Mouse (Mus musculus) cerebellum, postnatal 25 days (tissue): ENCODE measurements around the gene Rpl22.
A peak's percentile ranks its signal among the peaks of the same experiment; 100 is the strongest.

ENCODE experiments used
- DNase-seq, 2 experiments: peaks; one replicate each; pipeline ENCODE4 v3.0.0; 2021; ENCODE audit warnings: mixed read lengths in 2 of 2

The Rpl22 gene

DNA sequence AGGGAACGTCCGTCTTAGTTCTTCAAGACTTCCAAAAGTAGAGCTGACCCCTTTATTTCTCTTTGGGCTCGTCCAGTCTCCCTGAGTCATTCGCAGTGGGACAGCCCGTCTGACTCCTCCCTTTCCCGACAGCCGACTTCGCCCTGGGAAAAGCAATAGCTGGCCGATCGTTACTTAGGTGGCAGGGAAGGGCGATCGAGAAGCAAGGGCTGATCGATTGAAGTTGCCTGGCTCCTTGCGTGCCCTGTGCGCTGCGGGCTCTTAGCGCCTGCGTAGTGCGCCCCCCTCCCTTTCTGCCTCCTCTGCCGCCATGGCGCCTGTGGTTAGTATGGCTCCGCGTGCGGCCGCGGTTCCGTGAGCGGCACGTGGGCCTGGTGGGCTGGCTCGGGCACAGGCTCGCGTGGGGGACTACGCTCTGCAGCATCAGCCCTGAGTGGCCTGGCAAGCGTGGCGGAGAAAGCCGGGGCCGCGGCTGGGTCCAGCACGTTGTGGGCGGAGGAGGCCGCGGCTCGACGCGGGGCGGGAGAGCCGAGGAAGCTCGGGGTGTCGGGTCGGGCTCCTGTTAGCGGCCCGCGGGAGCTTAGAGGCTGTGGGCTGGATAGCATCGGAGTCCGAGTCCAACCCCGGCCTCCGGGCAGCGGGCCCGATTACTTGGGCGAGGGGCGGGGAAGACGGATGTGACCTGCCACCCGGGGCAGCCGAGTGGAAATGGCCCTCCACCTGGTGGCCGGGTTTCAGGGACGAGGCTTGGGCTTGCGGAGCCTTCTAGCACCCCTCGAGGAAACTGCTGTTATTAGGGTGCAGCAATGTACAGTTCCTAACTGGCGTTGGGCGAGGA is at the start of gene Rpl22:
Gene Rpl22, plus strand, starts transcription at position 169 of the 838 bp plus-strand sequence.
- peak; percentile 93 to 96 for DNase-seq

DNA sequence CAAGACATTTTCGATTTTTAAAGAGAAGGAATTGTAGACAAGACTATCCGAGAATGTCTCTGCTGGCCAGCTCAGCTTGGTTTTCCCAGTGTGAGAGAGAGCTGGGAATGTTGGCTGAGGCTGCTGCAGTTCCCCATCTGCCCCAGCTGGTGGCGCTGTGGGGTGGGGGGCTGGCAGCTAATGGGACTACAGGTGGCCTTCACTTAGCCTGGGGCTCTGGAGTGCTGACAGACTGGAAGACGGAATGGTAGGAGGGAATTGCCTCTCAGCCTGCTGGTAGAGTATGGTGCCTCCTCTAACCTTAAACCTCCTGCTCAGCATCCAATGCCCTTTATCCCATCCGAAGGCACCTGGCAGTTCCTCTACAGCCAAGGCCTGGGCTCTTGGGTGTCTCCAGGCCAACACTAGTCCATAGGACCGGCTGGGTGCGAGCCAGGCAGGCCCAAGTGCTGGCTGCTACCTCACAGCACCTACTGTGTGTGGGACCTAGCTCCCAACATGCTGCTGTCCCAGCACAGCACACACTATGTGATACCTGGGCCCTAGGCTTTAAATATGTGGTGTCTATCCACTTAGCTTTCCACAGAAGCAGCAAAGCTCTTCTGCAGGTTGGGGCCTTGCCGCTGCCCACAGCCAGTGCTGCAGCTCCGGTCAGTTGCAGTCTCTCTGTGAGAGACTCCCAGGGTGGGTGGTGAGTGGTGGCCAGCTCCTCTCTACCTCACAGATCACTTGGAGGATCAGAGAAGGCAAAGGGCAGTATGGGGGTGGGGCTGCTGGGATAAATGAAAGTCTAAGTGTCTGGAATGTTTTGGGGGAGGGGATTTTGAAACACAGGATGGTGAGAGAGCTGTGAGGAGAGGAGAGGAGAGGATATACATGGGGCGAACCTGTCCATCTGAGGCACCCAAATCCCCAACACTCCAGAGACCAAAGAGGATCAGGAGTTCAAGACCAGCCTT is 48.9 kb upstream of the Rpl22 start:
- DNase-seq: peak; percentile 67 to 76

DNA sequence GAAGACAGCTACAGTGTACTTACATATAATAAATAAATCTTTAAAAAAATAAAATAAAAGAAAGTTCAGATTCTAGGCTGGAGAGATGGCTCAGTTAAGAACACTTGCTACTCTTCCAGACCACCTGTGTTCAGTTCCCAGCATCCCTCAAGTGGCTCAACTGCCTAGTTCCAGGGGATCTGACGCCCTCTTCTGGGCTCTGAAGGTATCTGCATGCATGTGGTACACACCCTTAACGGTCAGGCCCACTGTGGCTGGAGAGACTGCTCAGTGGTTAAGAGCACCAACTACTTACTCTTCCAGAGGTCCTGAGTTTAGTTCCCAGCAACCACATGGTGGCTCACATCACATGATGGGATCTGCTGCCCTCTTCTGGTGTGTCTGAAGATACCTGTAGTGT is 47.6 kb upstream of the Rpl22 start:
- no peak for DNase-seq

DNA sequence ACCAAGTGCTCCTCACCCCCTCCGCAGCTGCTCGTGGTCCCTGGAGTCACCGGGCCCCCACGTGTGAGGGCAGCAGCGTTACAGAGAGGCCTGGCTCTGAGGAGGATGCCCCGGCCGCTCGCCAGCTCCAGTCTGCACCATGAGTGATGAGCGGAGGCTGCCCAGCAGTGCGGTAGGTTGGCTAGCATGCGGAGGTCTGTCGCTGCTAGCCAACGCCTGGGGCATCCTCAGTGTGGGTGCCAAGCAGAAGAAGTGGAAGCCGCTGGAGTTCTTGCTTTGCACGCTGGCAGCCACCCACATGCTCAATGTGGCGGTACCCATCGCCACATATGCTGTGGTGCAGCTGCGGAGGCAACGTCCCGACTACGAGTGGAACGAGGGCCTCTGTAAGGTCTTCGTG is 46.6 kb upstream of the Rpl22 start:
- DNase-seq: peak; percentile 52 to 63

DNA sequence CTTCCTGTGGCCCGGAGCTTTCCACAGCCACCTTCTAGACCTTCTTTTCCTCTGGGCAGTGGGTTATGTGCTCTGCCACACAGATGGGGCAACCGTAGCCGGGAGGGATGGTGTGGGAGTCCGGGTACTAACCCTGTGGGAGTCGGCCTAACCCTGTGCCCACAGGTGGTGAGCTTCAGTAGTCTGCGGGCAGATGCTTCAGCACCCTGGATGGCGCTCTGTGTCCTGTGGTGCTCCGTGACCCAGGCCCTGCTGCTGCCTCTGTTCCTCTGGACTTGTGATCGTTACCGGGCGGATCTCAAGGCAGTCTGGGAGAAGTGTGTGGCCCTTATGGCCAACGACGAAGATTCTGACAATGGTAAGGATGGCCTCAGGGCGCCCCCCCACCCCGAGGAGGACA is 43.9 kb upstream of the Rpl22 start:
- DNase-seq: no peak

DNA sequence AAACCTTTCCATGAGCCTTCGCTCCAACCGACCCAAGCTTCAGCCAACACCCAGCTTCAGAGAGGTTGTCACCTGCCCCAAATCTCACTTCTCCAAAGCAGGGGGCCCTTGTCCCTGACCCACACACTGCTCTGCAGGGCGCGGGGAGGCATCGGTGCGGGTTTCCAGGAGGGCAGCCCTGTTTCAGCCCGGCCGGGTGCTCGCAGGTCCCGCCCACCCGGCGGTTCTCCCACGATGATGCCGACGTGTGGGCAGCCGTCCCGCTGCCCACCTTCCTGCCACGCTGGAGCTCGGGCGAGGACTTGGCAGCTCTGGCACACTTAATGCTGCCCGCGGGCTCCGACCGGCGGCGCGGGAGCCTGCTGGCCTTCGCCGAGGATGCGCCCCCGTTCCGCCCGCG is 42.8 kb upstream of the Rpl22 start:
- no peak for DNase-seq

DNA sequence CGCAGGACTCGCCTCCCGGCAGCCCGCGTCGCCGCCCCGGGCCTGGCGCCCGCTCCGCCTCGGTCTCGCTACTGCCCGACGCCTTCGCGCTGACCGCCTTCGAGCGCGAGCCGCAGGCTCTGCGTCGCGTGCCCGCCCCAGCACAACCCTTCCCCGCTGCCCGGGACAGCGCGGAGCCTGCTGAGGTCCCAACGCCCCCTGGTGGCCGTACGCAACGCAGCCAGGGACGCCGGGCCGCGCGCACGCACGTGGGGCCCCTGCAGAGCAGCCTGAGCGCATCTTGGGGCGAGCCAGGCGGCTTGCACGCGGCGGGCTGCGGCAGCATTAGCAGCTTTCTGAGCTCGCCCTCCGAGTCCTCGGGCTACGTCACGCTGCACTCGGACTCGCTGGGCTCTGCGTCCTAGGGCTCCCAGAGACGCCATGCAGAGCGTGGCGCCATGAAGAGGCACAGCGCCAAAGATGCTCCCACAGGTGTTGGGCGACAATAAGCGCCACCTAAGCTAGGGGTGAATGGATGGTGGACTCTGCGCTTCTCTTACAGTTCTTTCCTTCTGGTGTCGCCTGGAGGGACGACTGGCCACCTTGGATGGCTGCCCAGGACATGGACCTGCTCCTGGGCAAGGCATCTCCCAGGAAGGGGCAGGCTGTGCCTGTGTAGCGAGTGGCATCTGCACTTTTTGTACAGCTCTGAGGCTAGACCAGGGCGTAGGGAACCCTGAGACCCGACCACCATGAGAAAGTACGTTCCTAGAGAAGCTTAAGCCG is 42.2 kb upstream of the Rpl22 start:
- peak; percentile 87 to 92 for DNase-seq

DNA sequence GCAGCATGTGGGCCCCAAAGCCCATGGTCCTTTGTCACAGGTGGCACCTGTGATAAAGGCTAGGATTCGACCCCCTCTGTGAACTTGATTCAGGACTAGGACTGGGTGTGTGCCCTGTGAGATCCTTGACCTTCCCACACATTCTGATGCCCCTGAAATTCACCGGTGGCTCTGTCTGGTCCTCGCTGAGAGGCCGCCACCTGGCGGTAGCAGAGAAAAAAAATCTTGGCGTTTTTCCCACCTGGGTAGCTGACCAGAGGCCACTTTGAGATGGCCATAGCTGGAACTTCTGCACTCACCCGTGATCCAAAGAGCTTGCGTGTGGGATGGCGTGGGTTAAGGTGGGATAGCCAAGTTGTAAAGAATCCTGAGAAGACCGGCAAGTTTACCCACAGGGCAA is 40.0 kb upstream of the Rpl22 start:
- peak; percentile 86 to 88 for DNase-seq

DNA sequence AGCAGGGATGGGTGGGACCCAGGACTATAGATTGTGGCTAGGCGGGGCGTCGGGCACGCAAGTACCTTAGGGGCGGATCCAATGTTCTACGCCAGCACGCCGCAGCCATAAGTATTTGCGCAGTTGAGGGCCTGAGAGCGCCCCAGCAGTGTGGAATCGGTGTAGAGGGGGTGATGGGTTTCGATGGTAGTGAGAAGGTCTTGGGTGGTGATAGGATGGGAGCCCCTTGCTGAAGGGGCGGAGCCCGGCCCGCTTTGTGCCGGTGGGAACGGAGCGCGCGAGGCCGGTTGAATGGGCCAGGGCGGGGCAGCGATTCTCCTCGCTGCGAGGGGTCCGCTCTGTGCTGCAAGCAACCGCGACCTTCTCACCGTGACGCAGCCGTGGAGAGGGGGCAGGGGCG is 39.4 kb upstream of the Rpl22 start:
- peak in 1 of 2 experiments; percentile 46 for DNase-seq

DNA sequence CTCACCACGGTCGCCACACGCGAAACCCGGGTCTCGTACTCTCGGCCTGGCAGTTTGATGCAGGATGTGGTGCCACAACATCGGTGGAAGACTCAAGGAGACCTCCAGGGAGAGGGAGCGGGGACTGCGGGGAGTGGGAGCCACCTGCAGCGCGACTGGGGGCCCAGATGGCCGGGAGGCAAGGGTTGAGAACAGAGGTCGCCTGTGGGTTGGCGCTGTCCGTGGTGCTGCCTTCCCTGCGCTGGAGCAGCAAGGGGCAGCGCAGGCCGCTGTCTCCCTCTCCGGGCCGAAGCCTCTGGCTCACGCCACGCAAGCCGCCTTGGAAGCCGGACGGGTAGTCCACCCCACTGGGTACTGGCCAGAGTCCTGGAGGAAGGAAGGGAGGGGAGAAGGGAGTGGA is 38.7 kb upstream of the Rpl22 start:
- DNase-seq: peak in 1 of 2 experiments; percentile 53

DNA sequence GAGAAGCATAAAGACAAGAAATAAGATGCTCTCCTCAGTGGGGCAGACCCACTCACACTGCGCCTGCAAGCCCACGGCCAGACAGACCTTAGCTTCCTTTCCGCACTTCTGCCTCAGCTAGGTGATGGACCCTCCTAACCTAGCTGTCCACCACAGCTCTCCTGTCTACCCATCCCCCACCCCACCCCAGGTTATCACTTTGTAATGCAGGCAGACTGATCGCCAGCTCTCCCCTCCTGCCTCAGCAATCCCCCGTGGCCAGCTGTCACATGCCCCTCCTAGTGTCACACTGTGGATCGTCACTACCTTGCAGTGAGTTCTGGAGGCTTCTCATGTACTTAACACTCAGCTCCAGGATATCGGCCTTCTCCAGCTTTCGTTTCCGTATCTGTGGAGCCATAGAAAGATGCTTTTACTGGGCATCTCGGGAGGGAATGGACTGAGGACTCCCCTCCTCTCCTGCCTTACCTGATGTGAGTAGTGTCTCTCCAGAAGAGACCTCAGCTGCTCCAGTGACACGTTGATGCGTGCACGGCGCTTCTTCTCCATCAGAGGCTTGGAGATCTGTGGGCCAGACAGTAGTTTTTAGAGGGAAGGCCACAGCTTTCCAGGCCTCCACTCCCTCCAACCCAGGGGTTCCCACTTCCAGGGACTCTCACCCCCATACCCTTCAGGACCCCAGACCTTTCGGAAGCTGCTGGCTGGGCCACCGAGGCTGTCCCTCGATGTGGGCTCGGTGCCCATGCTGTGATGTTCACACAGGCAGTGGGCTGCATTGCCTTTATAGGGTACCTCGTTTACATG is 38.0 kb upstream of the Rpl22 start:
- DNase-seq: no peak

DNA sequence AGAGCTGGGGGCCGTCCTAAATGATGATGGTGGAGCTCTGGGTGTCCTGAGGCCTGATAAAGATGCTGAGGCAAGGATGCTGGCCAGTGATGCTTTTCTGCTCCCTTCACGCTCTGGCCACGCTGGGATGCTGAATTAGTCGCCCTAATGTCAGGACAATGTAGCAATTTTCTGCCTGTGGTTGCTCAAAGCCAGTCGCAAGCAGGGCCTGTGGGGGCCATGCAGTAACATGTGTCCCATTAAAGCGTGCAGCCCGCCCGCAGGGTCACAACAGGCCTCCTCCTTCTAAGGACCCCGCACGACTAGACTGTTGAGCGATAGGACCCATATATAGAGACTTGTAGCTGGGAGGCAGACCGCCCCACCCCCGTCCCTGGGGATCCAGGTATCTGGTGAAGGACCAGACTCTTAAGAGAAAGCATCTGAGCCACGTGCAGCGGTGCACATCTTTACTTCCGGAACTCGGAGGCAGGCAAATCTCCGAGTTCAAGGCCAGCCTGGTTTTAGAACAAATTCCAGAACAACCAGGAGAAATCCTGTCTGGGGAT is 37.1 kb upstream of the Rpl22 start:
- DNase-seq: no peak

DNA sequence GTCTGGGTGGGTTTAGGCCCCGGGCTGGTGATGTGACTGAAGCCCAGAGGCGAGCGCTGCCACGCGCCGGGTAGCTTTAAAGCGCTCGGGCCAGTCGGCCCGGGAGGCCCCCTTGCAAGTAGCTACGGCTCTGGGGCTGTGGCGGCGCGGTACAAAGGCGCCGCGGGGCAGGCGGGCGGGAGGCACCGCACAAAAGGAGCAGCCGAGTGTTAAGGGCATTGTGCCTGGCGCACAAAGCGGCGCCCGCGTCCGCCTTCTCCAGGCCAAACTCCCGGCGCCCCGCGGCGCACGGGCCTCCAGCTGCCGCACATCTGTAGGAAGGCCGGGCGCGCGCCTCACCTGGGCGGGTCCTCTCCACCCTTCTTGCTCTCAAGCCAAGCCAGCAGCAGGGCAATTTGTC is 35.2 kb upstream of the Rpl22 start:
- peak in 1 of 2 experiments; percentile 31 for DNase-seq

DNA sequence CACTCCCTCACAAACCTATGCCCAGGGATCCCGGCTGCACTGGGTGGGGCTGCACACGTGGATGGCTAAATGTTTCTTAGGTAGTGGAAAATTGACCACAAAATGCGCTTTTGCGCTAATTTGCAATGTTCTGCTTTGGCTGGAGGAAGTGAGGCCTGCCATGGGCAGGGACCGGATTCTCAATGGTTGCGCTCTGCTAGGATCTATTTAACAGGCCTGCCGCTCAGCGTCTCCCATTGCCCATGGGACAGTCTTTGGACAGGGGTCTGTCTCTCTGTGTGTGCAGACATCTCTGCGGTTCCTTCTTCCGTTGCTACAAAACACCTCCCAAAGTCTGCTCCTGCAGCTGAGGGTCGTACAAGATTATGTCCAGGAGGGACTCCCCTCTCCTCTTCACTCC is 34.6 kb upstream of the Rpl22 start:
- DNase-seq: no peak

DNA sequence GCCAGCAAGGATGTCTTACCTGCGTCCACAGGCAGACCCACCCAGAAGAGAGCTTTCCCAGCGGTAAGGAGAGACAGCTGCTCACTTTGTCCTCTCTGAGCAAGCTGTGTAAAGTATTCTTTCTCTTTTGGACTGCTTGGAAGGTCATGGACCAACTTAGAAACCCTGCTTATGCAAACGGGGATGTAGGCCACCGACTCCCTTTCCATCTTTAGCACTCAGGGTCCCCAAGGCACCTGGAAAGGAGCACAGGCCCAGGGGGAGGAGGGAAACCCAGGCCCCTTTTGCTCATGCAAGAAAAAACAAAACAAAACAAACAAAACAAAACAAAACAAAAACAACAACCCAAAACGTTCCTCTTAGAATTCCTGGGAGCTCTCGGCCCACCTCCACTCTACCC is 34.0 kb upstream of the Rpl22 start, which contains the start of gene Hes3:
Gene Hes3, minus strand, starts transcription at position 101 of the 400 bp plus-strand sequence.
- DNase-seq: no peak

DNA sequence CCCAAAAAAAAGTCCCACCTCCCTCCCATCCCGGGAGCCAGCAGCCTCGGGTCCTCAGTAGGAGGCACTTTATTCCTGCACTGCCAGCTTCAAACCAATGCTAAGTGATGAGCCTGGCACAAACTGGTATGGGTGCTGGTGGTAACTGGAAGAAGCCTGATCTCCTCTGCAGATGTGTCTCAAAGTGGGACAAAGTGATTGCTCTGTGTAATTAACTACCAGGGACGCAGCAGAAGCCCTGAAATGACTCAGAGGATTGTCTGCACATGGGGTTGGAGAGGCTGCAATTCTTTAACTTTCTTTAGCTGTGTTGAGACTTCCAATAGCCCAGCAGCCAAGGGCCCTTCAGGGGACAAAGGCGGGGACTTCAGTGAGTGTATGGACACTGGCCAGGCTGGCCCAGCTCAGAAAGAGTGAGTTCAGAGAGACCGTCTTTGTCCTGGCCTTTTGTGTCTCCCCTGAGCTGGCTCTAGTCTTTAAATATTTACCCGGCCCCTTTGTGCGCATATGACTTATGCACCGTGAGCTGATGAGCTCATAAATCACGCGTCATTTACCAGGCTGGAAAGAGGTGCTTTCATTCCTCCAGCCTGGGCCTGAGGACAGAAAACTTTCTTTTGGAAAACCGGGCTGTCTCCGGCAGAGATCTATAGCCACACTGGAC is 33.3 kb upstream of the Rpl22 start:
- no peak for DNase-seq

DNA sequence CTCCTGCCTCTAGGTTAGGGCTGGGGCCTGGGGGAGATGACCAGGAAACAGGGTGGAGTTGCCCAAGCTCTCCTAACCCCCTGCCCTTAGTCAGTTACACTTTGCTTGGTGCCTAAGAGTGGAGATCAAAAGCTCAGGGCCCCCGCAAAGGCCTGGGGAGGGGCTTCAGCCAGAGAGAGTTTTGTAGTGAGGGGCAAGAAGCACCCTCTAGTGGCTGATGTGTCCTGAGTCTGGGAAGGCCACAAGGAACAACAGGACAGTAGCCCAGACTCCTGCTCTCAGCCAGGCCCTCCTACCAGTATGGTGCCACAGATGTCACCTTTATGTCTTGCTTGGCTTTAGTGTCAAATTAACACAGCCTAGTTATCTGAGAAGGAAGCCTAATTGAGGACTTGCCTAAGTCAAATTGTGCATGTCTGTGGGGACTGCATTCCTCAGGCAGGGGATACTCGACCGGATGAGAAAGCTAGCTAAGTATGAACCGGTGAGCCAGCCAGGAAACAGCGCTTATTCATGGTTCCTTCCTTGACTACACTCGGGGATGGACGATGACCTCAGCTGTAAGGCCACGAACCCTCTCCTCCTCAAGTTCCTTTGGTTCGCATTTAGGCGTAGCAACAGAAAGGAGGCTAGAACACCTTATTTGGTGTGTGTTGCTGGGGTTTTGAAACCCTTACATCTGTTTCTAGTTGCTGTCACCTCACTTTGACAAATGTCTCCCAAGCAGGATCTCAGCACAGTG is 31.2 kb upstream of the Rpl22 start:
- no peak for DNase-seq

DNA sequence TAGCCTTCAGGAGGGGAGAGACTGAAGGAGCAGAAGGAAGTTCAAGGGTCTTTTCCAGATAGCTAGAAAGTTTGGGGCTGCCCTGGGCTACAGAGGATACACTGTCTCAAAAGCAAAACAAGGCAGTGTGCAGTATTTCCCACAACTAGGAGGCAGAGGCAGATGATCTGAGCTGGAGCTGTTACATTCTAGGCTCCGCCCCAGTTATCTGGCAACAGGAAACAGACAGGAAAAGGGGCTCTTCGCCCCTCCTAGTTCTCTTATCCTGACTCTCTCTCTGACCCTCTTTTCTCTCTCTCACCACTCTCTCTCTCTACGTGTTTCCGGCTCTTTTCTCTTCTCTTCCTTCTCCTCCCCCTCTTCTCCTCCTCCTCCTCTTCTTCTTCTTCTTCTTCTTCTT is 29.6 kb upstream of the Rpl22 start:
- DNase-seq: no peak

DNA sequence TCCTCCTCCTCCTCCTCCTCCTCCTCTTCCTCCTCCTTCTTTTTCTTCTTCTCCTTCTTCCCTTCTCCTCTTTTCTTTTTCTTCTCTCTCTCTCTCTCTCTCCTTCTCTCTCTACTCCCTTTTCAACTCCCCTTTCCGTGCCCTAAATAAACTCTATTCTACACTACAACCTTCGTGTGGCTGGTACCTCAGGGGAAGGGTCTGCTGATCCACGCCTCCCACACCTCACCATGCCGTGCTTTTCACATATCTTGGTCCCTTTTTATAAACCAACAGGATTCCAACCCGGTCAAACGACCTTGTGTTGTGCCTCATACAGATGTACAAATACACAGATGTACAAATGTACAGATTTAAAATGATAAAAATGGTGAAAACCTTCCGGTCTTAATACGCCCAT is 29.2 kb upstream of the Rpl22 start:
- DNase-seq: no peak
